Mouse (Mus musculus) E14TG2a.4 (cell line): ENCODE results near the gene Catsper3.

ENCODE experiments used
- CTCF ChIP-seq: conservative IDR thresholded peaks from 2 replicates; pipeline ENCODE4 v1.5.1; 2014; ENCODE audit warnings: low read length
- NANOG ChIP-seq: IDR thresholded peaks from 2 replicates; pipeline ENCODE4 v1.6.1; 2014; ENCODE audit warnings: borderline replicate concordance, low read length, mixed read lengths

DNA sequence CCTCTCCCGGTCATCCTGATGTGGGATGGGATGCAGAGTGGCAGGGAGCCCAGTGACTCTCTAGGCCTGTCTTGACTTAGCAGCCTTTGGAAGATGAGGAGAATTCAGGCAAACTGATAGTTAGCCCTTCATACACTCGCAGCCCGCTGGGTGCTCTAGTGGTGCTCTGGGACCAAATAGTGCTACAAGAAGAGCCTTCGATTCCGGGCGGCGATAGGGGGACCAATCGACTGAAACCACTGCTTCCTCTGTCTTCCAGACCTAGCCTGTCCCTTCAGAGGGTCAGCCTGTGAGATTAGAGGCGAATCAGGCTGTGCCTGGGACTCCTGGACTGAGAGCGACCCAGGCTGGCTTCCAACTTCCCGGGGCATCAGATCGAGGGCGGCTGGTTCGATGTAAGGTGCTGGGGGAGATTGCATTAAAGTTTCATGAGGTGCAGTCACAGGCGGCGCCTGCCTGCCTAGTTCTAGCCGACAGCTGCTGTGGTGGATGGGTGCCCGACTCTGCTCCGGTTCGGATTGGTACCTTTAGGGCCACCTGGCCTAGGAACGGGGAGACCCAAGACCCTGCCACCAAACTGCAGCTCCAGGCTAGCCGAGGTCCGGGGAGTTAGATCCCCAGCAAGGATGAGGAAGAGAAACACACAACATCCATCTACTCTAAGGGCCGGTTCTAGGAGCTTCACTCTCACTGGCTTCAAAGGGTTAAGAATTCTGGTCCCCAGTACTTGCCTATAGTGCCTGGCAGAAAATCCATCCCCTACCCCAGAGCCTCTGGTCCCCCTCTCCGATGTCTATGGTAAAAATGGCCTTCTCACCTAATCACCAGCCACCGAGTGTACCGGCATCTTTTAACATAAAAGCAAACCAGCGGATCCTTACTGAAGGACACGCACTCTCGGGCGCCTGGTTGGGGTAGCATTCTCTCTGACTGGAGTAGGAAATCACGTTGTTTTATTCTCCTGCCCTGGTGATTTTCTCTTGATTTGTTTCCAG is 52.7 kb downstream of the Catsper3 start:
- no peak for TF ChIP-seq CTCF
- TF ChIP-seq NANOG: no peak
